Mouse (Mus musculus) E14TG2a.4 (cell line): ENCODE data around the gene 4933412E24Rik.

Experiments used
- CTCF ChIP-seq: conservative IDR thresholded peaks from 2 replicates; pipeline ENCODE4 v1.5.1; 2014; ENCODE audit warnings: low read length
- NANOG ChIP-seq: IDR thresholded peaks from 2 replicates; pipeline ENCODE4 v1.6.1; 2014; ENCODE audit warnings: borderline replicate concordance, low read length, mixed read lengths
- POU5F1 ChIP-seq: IDR thresholded peaks from 2 replicates; pipeline ENCODE4 v1.6.1; 2014; ENCODE audit warnings: low read length, borderline replicate concordance

DNA sequence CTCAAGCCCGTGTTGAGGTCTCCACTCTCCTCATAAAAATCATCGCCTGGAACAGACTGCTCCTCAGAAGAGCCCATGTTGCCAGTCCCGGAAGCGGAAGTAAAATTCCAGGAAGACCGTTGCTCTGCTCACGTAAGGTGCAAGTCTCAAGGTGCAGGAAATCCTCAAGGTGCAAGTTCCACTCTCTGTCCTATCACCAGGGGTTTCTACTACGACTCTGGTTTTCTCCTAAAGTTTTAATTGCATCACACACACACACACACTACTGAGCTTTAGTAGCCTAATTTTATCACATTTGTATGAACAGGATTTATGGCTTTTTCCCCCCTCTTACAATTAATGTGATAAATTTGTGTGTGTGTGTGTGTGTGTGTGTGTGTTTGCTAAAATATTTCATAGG is at the start of gene 4933412E24Rik:
- TF ChIP-seq CTCF = no peak
- no peak for TF ChIP-seq POU5F1
- no peak for TF ChIP-seq NANOG
